Comparison of ENCODE assay signal across 8 mouse cellular contexts in the genomic region with DNA sequence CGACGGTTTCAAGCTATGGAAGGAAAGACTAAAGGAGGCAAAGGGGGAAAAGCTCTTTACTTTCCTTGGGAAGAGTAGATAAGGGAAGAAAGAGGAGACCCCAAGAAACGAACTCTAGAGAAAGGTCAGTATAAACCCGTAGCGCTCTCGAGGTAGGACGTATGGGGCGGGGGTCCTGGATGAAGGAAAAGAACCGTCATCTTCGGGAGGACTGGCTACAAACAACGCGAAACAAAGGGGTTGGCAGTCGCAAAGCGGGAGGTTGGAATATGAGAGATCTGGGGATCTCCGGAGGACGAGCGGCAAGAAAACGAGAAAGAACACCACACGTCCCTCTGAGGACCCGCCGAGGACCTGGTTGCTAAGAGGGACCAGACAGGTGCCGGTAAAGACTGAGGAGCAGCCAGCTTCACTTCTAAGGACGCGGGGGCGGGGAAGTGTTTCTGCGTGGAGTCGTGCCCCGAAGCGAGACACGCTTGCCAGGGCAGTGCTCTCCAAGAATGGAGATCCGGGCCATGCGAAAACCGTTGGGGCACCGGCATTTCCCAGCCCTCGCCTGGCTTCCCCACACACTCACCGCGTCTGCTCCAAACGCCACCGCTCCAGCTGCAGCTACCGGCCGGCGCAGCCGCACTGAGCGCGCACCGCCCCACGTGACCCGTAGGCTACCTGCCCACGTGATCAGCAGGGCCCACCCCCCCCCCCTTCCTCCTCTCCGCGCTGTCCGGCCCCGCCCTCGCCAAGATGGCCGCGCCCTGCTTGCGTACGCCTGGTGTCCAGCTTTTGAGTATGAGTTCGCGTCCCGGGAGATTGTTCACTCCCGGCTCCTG. TPM values are rescaled to one million over a fixed set of nuclear protein-coding genes. Genes with fewer than 3 reads are reported as not detected.
DNase-seq lines count a peak whose midpoint lies in the region; ATAC-seq lines count a peak whose summit lies in the region.

A gene (minus strand): TSS at position 660 of the 830 bp plus-strand sequence.
A gene (plus strand): TSS at position 720 of the 830 bp plus-strand sequence.

- H3K27ac ChIP-seq in hindbrain, embryonic 14.5 days: peak within 1 kb of the TSS; percentile 87

- peak; percentile 96 for ATAC-seq in hindbrain, embryonic 14.5 days (ENCODE audit: low FRiP score)

- no peaks in the 10 kb centered on the region for H3K9me3 ChIP-seq in hindbrain, embryonic 14.5 days (ENCODE audit: control insufficient read depth, low read length)

- peak within 1 kb of the TSS; percentile 77 for H3K4me3 ChIP-seq in hindbrain, embryonic 14.5 days (replicated peaks; ENCODE audit: low read length)

- peak within 1 kb of the TSS; percentile 79 for H3K9ac ChIP-seq in hindbrain, embryonic 14.5 days

- peak; percentile 94 for DNase-seq in NIH3T3 (ENCODE audit: low read depth)
- peak; percentile 97 for DNase-seq in cerebellum, postnatal 10 days
- peak; percentile 85 to 89 for DNase-seq in frontal cortex, postnatal 14 days (ENCODE audit: low spot score in 2 of 2)
- peak; percentile 89 for DNase-seq in hindbrain, embryonic 14.5 days (ENCODE audit: low spot score)
- DNase-seq in layer of hippocampus, postnatal 36 days: peak; percentile 89 to 92
- DNase-seq in lung, postnatal 36 days: peak; percentile 94
- peak; percentile 96 for DNase-seq in retina, postnatal 1 day
- peak; percentile 75 to 85 for DNase-seq in urinary bladder, adult 18-20 months (ENCODE audit: low spot score in 2 of 2)

- peaks cover 19% of the 10 kb centered on the region; the same call in 1 of the 2 replicates for H3K4me1 ChIP-seq in hindbrain, embryonic 14.5 days (replicated peaks; ENCODE audit: control insufficient read depth, insufficient read depth, low read length)

- under 1% methylated on average over 57 of the region's 62 CpGs for WGBS in hindbrain, embryonic 14.5 days

- H3K4me2 ChIP-seq in hindbrain, embryonic 14.5 days (replicated peaks): peak within 1 kb of the TSS; percentile 61

- peaks cover 7% of the 10 kb centered on the region for H3K36me3 ChIP-seq in hindbrain, embryonic 14.5 days (replicated peaks; ENCODE audit: control insufficient read depth, insufficient read depth)

- no peaks in the 10 kb centered on the region for H3K27me3 ChIP-seq in hindbrain, embryonic 14.5 days (ENCODE audit: control insufficient read depth, insufficient read depth, low read length)

RNA-seq across cellular contexts. Expression of the first gene that starts in this region (rescaled TPM):
- polyA plus RNA-seq in hindbrain, embryonic 14.5 days (2014; fragmentation: Nextera tagmentation; extraction: Ambion mirVana): 55.5 and 55.9 TPM in 2 replicates
- 10 to 100 TPM; 28.7 to 33.9 TPM for total RNA-seq in layer of hippocampus, postnatal 36 days (2021)

RNA-seq across cellular contexts. Expression of the second gene that starts in this region (rescaled TPM):
- polyA plus RNA-seq in hindbrain, embryonic 14.5 days (2014; fragmentation: Nextera tagmentation; extraction: Ambion mirVana): 18.2 and 20.2 TPM in 2 replicates
- 10 to 100 TPM; 11.8 to 12.0 TPM for total RNA-seq in layer of hippocampus, postnatal 36 days (2021)

Comparison
In these comparisons a context has a peak if more than half of its experiments do, and no peak if none do; other contexts are left out.
1. Peak in every context shown above with its lines: DNase-seq, ATAC-seq, H3K4me3 ChIP-seq and H3K27ac ChIP-seq.